Mouse (Mus musculus) ES-Bruce4 (cell line): Measurements from ENCODE around the gene Cd68.

ENCODE experiments used
- CTCF ChIP-seq: IDR thresholded peaks from one replicate; pipeline ENCODE4 v1.8.1; 2011; ENCODE audit warnings: low read depth, low read length
- EP300 ChIP-seq: IDR thresholded peaks from 2 replicates; pipeline ENCODE4 v1.6.1; 2011; ENCODE audit warnings: low read depth, low read length; ENCODE audit not compliant: insufficient read depth
- POLR2A ChIP-seq: IDR thresholded peaks from one replicate; pipeline ENCODE4 v1.8.1; 2011; ENCODE audit warnings: low read length; ENCODE audit not compliant: insufficient read depth

DNA sequence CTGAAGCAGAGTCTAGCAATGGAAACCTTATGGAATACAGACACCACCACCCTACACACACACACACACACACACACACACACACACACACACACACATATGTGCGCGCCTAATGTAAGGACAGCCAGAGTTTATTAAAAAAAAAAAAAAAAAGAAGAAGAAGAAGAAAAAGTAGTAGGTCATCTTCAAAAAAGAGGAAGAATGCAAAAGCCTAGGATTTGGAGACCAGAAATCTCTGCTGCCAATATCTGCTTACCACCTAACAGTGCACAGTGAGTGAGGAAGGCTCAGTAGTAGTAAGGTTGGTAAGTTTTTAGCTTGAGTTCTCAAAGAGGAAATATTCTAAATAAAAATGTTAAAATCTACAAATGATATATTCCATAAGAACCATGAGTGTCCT is 13.2 kb upstream of the Cd68 start:
- no peak for TF ChIP-seq CTCF
- no peak for TF ChIP-seq EP300
- TF ChIP-seq POLR2A, result no peak
